Mouse (Mus musculus): Measurements from ENCODE around the gene Ppat.
A peak's percentile ranks its signal among the peaks of the same experiment; 100 is the strongest.
"Not testable (repeated sequence)": the region's sequence is repeated elsewhere in the genome, so short reads cannot be mapped to it uniquely, and the experiment has no call there.

The Ppat gene

GRCm38 (mm10) chr5:76947758-76948157 is 3.6 kb downstream of the Ppat start:
- DNase-seq (ENCODE audit: low read depth, low spot score), result no peak

- no peak for DNase-seq (ENCODE audit: low read depth, low spot score)
Observed at GRCm38 (mm10) chr5:76947142-76947541, 4.2 kb downstream of the Ppat start.

GRCm38 (mm10) chr5:76945678-76946033 is 5.7 kb downstream of the Ppat start:
- DNase-seq (ENCODE audit: low read depth, low spot score), result no peak

- no peak for DNase-seq (ENCODE audit: low read depth, low spot score)
Observed at GRCm38 (mm10) chr5:76944965-76945677, 6.3 kb downstream of the Ppat start.

GRCm38 (mm10) chr5:76942505-76942904 is 8.9 kb downstream of the Ppat start:
- DNase-seq (ENCODE audit: low read depth, low spot score), result no peak

- DNase-seq (ENCODE audit: low read depth, low spot score), result no peak
Observed at GRCm38 (mm10) chr5:76941975-76942374, 9.4 kb downstream of the Ppat start.

GRCm38 (mm10) chr5:76939717-76940116 is 11.7 kb downstream of the Ppat start:
- no peak for DNase-seq (ENCODE audit: low read depth, low spot score)

- DNase-seq (ENCODE audit: low read depth, low spot score), result peak; percentile 49
Observed at GRCm38 (mm10) chr5:76929180-76929877, 22.0 kb downstream of the Ppat start.

GRCm38 (mm10) chr5:76928124-76928832 is 23.1 kb downstream of the Ppat start:
- DNase-seq (ENCODE audit: low read depth, low spot score), result peak; percentile 19

GRCm38 (mm10) chr5:76924296-76924695 is 27.1 kb downstream of the Ppat start:
- no peak for DNase-seq (ENCODE audit: low read depth, low spot score)

GRCm38 (mm10) chr5:76923428-76923827 is 27.9 kb downstream of the Ppat start:
- no peak for DNase-seq (ENCODE audit: low read depth, low spot score)

GRCm38 (mm10) chr5:76922833-76923232 is 28.5 kb downstream of the Ppat start:
- DNase-seq (ENCODE audit: low read depth, low spot score), result no peak

- not testable (repeated sequence) for DNase-seq (ENCODE audit: low read depth, low spot score)
Observed at GRCm38 (mm10) chr5:76912522-76912921, 38.9 kb downstream of the Ppat start.

GRCm38 (mm10) chr5:76910807-76911206 is 40.6 kb downstream of the Ppat start:
- no peak for DNase-seq (ENCODE audit: low read depth, low spot score)

- no peak for DNase-seq (ENCODE audit: low read depth, low spot score)
Observed at GRCm38 (mm10) chr5:76906155-76906499, 45.3 kb downstream of the Ppat start.

GRCm38 (mm10) chr5:76905405-76906154 is 45.8 kb downstream of the Ppat start, which contains the start of gene Aasdh:
Gene Aasdh, minus strand, starts transcription at chr5:76905514.
- peak; percentile 98 for DNase-seq (ENCODE audit: low read depth, low spot score)

GRCm38 (mm10) chr5:76904713-76905404 is 46.5 kb downstream of the Ppat start:
- DNase-seq (ENCODE audit: low read depth, low spot score), result no peak

GRCm38 (mm10) chr5:76902131-76902530 is 49.2 kb downstream of the Ppat start:
- DNase-seq (ENCODE audit: low read depth, low spot score), result no peak

- DNase-seq (ENCODE audit: low read depth, low spot score), result no peak
Observed at GRCm38 (mm10) chr5:76893084-76893483, 58.3 kb downstream of the Ppat start.

GRCm38 (mm10) chr5:76892608-76893007 is 58.8 kb downstream of the Ppat start:
- DNase-seq (ENCODE audit: low read depth, low spot score), result no peak

GRCm38 (mm10) chr5:76887011-76887410 is 64.4 kb downstream of the Ppat start:
- DNase-seq (ENCODE audit: low read depth, low spot score), result no peak
